Mouse (Mus musculus) liver, postnatal 0 days (tissue): ENCODE measurements around the gene Atm. TPM values are rescaled to one million over a fixed set of nuclear protein-coding genes. Genes with fewer than 3 reads are reported as not detected.

Source experiments
- ATAC-seq: fragments of 200-750 bp; cut with Nextera tagmentation; 2 replicates; pipeline ENCODE4 v1.8.0; 2017; ENCODE audit warnings: mild to moderate bottlenecking, moderate library complexity
- DNase-seq: peaks from one replicate; pipeline ENCODE4 v3.0.0-alpha.2; 2016
- H3K27ac ChIP-seq: fragments of 300-500 bp; sonication (generic); 2 replicates; pipeline ENCODE4 v1.5.1; 2014; ENCODE audit warnings: antibody characterized with exemption, moderate library complexity, mild to moderate bottlenecking, low read depth
- H3K27me3 ChIP-seq: fragments of 300-500 bp; sonication (generic); 2 replicates; pipeline ENCODE4 v1.6.1; 2014; ENCODE audit warnings: low read length, control low read depth, mixed read lengths; ENCODE audit not compliant: insufficient read depth
- H3K36me3 ChIP-seq: fragments of 300-500 bp; sonication (generic); replicated peaks from 2 replicates; pipeline ENCODE4 v1.6.1; 2014; ENCODE audit warnings: mild to moderate bottlenecking, control low read depth, low read length, moderate library complexity, mixed read lengths; ENCODE audit not compliant: insufficient read depth
- H3K4me1 ChIP-seq: fragments of 300-500 bp; sonication (generic); 2 replicates; pipeline ENCODE4 v1.6.1; 2014; ENCODE audit warnings: antibody characterized with exemption, mild to moderate bottlenecking, control low read depth; ENCODE audit not compliant: insufficient read depth
- H3K4me2 ChIP-seq: fragments of 300-500 bp; sonication (generic); 2 replicates; pipeline ENCODE4 v1.6.1; 2014; ENCODE audit warnings: low read depth, mild to moderate bottlenecking, low read length, moderate library complexity, mixed read lengths
- H3K4me3 ChIP-seq: fragments of 300-500 bp; sonication (generic); 2 replicates; pipeline ENCODE4 v1.5.1; 2014; ENCODE audit warnings: low read depth, low read length
- H3K9ac ChIP-seq: fragments of 300-500 bp; sonication (generic); replicated peaks from 2 replicates; pipeline ENCODE4 v1.6.1; 2014; ENCODE audit warnings: mild to moderate bottlenecking, moderate library complexity
- H3K9me3 ChIP-seq: fragments of 300-500 bp; sonication (generic); 2 replicates; pipeline ENCODE4 v1.6.1; 2016; ENCODE audit warnings: mild to moderate bottlenecking, control low read depth, low read length, mixed read lengths
- CTCF ChIP-seq: sonication (generic); IDR thresholded peaks from 2 replicates; pipeline ENCODE4 v1.5.1; 2016; ENCODE audit warnings: antibody characterized with exemption, low read depth
- EP300 ChIP-seq: IDR thresholded peaks from 2 replicates; pipeline ENCODE4 v1.6.1; 2016; ENCODE audit warnings: antibody characterized with exemption, low read depth, mild to moderate bottlenecking
- WGBS: fragments of 180-500 bp; shearing (Covaris S2); extraction: QIAGEN DNeasy Blood & Tissue Kit; methylation state at CpG from one replicate; pipeline ENCODE4 v1.1.7; 2014; ENCODE audit not compliant: insufficient replicate concordance; 5-methylcytosine and 5-hydroxymethylcytosine counted together
- polyA plus RNA-seq: library from polyadenylated mRNA; unstranded; fragments of >200 nt; fragmentation: Nextera tagmentation; extraction: Ambion mirVana; gene quantifications from 2 replicates; pipeline ENCODE4 v1.2.1, GENCODE M21; 2015

Gene Atm
- polyA plus RNA-seq, 1 experiment from 2014 or later, result 2.4 TPM

DNA sequence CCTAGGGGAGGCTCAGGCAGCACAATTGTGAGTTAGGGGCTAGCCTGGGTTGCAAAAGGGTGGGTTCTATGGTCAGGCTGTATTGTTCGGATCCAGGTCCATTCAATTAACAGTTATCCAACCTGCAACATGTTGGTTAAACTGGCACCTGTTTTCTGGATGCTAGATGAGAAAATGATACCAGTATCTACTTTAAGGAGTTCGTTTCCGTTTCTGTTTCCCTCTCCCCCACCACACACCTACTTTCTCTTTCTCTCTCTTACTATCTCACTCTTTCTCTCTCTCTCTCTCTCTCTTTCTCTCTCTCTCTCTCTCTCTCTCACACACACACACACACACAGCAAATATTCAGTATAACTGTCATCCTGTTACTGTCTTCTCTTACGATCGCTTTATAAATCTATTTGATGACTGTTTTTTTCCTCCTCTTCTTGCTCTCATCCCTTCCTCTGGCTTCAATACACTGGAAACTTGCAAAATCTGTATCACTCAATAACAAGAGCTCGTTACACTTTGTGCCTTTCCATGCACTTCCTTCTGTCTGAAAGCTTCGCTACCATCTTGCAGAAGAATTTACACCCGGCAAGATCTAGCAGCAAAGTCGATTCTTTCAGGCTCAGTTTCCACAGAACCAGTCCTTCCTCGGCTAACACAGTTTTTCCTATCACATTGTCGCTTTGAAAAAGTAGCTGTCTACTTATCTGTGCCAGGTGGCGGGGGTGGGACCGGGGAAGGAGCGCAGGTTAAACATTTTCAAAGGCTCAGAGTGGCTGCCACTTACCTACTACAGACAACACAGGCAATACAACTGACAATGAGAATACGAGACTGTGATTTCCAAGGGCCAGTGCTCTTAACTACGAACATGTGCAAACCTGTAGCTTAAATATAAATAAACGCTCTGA is 872 bp downstream of the Atm start:
- DNase-seq (peak; percentile 45), ATAC-seq (no peak)
- peak overlapping the region; percentile 89 for H3K4me3 ChIP-seq
- TF ChIP-seq CTCF (no peak), EP300 (no peak)
- peak overlapping the region; percentile 82 for H3K27ac ChIP-seq
- no peaks in the 10 kb centered on the region for H3K27me3 ChIP-seq
- 9% methylated on average over 17 of the region's 17 CpGs for WGBS
- H3K4me2 ChIP-seq, result peak overlapping the region; percentile 99
- peaks cover 7% of the 10 kb centered on the region; the same call in 1 of the 2 replicates for H3K36me3 ChIP-seq
- H3K9ac ChIP-seq, result peak overlapping the region; percentile 71
- H3K9me3 ChIP-seq, result no peaks in the 10 kb centered on the region
- H3K4me1 ChIP-seq, result peaks cover 11% of the 10 kb centered on the region

DNA sequence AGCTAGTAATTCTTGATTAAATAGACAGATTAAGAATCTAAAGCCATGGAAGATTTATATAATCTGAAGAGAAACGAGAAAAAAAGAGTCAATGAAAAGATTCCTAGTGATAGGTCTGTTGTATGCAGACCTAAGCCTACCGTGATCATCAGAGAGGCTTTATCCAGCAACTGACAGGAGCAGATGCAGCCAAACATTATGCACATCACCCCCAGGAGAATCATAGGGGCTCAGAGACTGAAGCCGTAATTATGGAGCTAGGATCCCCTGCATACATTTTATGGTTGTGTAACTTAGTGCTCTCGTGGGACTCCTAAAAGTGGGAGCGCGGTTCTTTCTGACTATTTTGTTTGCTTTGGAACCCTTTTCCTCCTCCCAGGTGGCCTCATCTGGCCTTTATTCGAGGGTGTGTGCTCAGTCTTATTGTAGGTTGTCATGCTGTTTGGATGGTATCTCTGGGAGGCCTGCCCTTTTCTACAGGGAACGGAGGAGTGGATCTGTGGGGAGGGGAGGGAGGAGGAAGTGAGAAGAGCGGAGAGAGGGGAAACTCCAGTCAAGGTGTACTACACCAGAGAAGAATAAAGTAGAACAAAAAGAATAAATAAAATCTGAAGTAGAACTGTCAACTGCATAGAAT is 19.0 kb downstream of the Atm start:
- Histone ChIP-seq H3K4me2 (no peak overlapping the region), H3K4me1 (no peaks in the 10 kb centered on the region), H3K9ac (no peak overlapping the region), H3K36me3 (peaks cover 7% of the 10 kb centered on the region), H3K27ac (no peak overlapping the region), H3K27me3 (no peaks in the 10 kb centered on the region), H3K9me3 (no peaks in the 10 kb centered on the region), H3K4me3 (no peak overlapping the region)
- TF ChIP-seq CTCF, result no peak
- TF ChIP-seq EP300, result no peak
- ATAC-seq (no peak), DNase-seq (no peak)
- WGBS, result 80% methylated on average over 9 of the region's 9 CpGs

DNA sequence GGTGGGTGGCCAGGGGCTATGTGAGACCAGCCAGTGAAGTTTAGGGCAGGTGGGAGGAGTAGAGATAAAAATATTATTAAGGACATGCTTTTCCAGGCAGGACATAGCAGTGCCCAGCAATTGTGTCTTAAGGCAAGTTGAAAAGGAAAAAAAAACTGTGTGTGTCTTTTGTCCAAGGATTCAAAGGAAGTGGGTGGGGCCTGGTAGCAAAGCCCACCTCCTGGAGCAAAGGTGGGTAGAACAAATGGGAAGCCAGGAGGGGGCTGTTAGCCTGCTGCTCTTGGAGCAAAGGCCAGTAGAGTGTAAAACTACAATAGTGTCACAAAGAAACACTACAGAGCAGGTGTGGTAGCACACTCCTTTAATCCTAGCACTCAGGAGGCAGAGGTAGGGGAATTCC is 22.4 kb downstream of the Atm start:
- DNase-seq (no peak), ATAC-seq (no peak)
- no peak for TF ChIP-seq EP300
- no peak for TF ChIP-seq CTCF
- no peaks in the 10 kb centered on the region for H3K4me1 ChIP-seq
- no peak overlapping the region for H3K9ac ChIP-seq
- no peak overlapping the region for H3K4me3 ChIP-seq
- H3K36me3 ChIP-seq, result peaks cover 4% of the 10 kb centered on the region; the same call in 1 of the 2 replicates
- H3K27me3 ChIP-seq, result no peaks in the 10 kb centered on the region
- H3K9me3 ChIP-seq, result no peaks in the 10 kb centered on the region
- H3K27ac ChIP-seq, result no peak overlapping the region
- H3K4me2 ChIP-seq, result no peak overlapping the region

DNA sequence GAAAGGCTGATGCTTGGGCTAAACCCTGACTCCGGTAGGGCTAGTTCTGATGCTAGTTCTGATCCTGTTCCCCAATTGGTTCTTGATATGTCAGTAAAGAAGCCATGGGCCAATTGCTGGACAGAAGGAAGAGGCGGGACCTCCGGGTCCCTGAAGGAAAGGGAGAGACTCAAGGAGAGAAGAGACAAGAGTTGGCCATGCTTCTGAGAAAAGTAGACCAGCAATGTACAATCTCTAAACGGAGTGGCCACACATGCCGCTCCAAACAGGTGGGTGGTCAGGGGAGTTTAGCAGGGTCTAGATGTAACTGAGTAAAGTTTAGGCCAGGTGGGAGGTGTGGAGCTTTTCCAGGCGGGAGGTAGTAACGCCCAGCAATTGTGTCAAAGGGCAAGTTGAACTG is 28.5 kb downstream of the Atm start:
- Histone ChIP-seq H3K36me3 (no peaks in the 10 kb centered on the region; the same call in 1 of the 2 replicates), H3K4me1 (no peaks in the 10 kb centered on the region), H3K27ac (no peak overlapping the region), H3K9ac (no peak overlapping the region), H3K9me3 (no peaks in the 10 kb centered on the region), H3K27me3 (no peaks in the 10 kb centered on the region), H3K4me3 (no peak overlapping the region), H3K4me2 (no peak overlapping the region)
- ATAC-seq, result no peak
- no peak for DNase-seq
- no peak for TF ChIP-seq CTCF
- WGBS, result 88% methylated on average over 7 of the region's 7 CpGs

DNA sequence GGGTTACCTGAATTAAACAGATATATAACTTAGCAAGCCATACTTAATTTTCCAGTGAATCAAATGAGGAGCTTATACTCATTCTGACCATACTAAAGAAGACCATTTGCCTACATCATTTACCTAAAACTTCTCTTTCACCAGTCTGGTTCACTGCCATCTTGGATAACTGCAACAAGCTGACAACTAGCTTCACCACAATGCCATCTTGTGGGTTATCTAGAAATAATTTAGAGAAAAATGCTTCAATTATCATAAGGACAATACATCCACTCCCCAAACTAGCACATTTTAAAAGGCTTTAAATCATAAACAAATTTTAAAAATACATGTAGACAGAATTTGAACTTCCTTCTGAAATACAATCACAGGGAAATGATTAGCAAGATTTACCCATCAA is 50.7 kb downstream of the Atm start:
- H3K4me3 ChIP-seq, result no peak overlapping the region
- H3K36me3 ChIP-seq, result peaks cover 8% of the 10 kb centered on the region; the same call in 1 of the 2 replicates
- no peak for DNase-seq
- H3K27me3 ChIP-seq, result no peaks in the 10 kb centered on the region
- no peaks in the 10 kb centered on the region for H3K9me3 ChIP-seq
- no peak overlapping the region for H3K4me2 ChIP-seq
- no peaks in the 10 kb centered on the region for H3K4me1 ChIP-seq
- H3K27ac ChIP-seq, result no peak overlapping the region
- TF ChIP-seq CTCF, result no peak
- TF ChIP-seq EP300, result no peak
- no peak for ATAC-seq
- no peak overlapping the region for H3K9ac ChIP-seq

DNA sequence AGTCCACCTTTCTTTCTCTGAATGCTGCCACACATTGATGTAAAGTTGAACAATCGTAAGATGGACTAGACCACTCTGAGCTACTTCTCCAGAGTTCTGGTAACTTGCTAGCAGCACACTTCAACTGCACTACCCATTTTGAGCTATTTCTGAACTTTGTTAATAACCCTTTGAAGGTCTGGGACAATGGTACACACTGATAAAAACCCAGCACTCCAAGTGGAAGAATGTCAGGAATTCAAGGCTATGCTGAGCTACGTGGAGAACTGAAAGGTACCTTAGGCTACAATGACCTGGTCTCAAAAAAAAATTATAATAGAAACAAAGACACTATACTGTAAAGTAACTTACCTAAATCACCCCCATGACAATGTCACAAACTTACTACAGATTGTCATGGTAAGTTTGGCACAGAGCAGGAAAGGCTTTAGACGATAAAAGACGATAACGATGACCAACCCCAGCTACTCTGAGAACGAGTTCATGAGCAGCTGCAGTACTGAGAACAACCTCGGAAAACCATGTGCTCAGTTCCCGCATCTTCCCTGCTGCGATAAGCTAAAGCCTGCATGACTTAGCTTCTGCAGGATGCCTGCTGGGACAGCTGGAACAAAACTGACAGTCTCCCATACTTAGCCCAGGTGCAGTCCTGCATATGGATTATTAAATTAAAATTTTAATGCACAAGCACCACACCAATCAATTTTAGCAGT is 63.6 kb downstream of the Atm start:
- no peak for ATAC-seq

More for the DNA sequence above, 63.6 kb downstream of the Atm start:
- Histone ChIP-seq H3K4me3 (no peak overlapping the region), H3K36me3 (peaks cover 4% of the 10 kb centered on the region; the same call in 1 of the 2 replicates), H3K4me2 (no peak overlapping the region), H3K4me1 (no peaks in the 10 kb centered on the region), H3K9me3 (no peaks in the 10 kb centered on the region), H3K27ac (no peak overlapping the region), H3K27me3 (no peaks in the 10 kb centered on the region), H3K9ac (no peak overlapping the region)
- no peak for DNase-seq
- TF ChIP-seq CTCF, result no peak
- 82% methylated on average over 9 of the region's 9 CpGs for WGBS
